Mouse (Mus musculus) ES-CJ7 (cell line): ENCODE results near the gene Ep300.

Source experiments
- DNase-seq: peaks from one replicate; pipeline ENCODE4 v3.0.0; 2011; ENCODE audit warnings: low read depth, low spot score

Ep300 gene

DNA sequence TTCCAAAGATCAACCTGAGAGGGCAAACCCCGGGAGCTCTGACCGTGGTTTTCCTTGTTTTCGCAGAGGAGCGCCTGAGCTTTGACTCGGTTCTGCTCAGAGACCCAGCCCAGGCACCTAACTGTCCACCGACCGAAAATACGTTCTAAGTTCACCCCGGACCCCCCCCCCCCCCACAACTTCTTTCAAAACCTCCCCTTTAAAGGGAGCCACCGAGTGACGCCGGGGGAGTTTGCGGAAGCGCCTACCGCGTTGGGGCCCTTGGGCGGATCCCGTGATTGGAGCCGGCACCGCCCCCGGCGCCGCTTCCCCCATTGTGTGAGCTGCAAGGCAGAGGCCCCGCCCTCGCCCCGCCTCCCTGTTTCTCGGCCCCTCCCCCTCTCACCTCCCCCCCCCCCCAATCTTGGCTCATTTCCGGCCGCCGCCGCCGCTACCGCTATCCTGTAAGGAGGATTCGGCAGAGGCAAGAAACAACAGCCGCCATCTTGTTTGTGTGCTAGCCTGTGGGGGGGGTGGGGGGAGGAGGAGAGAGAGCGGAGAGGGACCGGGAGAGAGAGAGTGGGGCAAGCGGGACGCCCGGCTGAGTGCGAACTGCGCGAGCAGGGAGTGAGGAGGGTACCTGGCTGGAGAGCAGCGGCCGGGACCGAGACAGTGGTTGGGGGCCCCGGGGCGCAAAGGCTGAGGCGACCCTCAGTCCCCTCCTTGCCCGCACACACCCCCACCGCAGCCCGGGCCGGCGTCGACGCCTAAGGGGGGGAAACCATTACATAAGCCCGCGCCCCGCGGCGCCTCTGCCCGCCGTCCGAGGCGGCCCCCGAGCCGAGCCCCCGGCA, at the start of gene Ep300:
Gene Ep300 (plus strand): TSS at position 439 of the 833 bp plus-strand sequence.
- DNase-seq, result peak; percentile 96

- peak; percentile 56 for DNase-seq
Observed at GRCm38 (mm10) chr15:81535881-81536351, 49.2 kb upstream of the Ep300 start.

- DNase-seq, result no peak
Observed at GRCm38 (mm10) chr15:81538149-81538548, 47.0 kb upstream of the Ep300 start.

- no peak for DNase-seq
Observed at GRCm38 (mm10) chr15:81539560-81539959, 45.6 kb upstream of the Ep300 start.

- DNase-seq, result peak; percentile 42
Observed at GRCm38 (mm10) chr15:81544916-81545315, 40.2 kb upstream of the Ep300 start.

DNA sequence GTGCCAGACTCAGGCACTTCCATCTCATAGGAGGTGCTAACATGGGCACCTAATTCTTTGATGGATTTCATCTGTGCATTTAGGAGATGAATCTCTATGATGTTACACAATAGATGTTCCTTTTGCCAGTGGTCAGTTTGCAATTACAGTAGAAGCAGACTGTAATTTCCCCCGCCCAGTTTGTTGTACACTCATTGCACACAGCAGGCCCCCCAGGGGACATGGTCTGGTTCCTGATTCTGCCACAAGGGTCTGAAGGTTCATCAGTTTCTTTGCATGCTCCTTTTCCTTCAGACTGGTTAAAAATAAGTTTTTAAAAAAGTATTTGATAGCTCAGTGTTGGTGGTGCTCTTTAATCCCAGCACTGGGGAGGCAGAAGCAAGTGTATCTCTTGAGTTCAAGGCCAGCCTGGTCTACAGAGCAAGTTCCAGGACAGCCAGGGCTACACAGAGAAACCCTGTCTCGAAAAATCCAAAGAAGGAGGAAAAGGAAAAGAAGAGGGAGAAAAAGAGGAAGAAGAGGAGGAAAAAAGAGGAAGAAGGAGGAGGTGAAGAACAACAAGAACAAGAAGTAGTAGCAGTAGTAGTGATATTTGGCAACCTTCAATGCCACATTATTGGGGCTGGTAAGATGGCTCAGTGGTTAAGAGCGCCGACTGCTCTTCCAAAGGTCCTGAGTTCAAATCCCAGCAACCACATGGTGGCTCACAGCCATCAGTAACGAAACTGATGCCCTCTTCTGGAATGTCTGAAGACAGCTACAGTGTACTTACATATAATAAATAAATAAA, 39.6 kb upstream of the Ep300 start:
- DNase-seq, result no peak

DNA sequence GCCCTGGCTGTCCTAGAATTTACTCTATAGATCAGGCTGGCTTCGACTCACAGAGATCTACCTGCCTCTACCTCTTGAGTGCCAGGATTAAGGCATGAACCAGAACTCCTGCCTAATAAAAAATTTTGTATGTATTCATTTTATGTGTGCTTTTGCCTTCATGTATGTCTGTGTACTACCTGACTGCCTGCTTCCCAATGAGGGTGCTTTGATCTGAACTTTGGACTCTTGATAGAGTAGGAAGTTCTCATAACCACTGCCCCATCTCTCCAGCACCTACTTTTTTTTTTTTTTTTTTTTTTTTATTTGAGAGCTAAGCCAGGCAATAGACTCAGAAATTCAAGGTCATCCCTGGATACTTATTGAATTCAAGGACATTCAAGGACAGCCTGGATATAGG, 31.7 kb upstream of the Ep300 start:
- DNase-seq, result no peak

GRCm38 (mm10) chr15:81554558-81555297, 30.4 kb upstream of the Ep300 start:
- peak; percentile 38 for DNase-seq

DNA sequence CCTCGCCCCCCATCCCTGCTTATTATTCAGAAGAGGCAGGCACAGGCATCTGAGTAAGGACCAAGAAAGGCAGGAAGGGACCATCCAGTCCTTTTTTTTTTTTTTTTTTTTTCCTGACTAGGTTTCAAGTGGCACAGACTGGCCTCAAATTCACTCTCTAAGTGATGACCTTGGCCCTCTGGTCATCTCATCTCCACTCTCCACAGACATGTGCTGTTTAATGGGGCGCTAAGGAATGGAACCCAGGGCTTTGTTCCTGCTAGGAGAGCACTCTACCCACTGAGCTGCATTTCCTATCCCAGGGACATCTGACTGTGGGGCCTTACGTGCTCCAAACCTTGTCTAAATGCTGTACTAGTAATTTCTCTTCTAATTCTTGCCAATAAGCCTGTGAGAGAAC, 29.2 kb upstream of the Ep300 start:
- no peak for DNase-seq

DNA sequence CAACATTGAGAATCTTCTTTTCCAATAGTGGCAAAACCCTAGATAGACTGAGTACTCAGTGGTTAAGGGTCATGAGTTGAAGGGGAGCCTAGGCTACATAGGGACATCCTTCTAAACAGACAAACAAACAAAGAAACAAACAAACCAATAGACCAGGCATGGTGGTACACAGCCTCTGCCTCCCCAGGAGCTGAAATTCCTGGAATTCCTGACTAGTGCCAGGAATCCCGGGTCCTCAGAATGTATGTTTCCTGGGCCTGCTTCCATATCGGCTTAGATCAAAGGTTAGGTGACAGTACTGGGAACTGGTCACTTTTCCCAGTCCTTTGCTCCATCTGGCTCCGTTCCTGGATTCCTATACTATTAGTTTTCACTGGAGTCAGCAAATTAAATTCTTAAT, 23.6 kb upstream of the Ep300 start:
- peak; percentile 25 for DNase-seq

DNA sequence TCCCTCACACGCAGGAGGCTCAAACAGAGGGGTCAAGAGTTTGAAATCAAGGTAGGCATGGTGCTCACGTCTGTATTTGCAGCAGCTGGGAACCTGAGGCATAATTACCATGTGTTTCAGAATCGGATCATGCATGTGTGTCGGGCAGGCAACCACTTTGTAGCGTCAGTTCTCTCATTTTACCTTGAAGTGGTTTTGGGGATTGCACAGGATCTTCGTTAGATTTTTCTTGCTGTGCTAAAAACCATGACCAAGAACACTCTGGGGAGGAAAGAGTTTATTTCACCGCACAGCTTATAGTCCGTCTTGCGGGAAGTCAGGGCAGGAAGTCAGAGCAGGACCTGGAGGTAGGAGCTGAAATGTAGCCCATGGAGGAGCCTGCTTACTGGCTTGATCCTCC, 23.2 kb upstream of the Ep300 start:
- DNase-seq, result no peak

DNA sequence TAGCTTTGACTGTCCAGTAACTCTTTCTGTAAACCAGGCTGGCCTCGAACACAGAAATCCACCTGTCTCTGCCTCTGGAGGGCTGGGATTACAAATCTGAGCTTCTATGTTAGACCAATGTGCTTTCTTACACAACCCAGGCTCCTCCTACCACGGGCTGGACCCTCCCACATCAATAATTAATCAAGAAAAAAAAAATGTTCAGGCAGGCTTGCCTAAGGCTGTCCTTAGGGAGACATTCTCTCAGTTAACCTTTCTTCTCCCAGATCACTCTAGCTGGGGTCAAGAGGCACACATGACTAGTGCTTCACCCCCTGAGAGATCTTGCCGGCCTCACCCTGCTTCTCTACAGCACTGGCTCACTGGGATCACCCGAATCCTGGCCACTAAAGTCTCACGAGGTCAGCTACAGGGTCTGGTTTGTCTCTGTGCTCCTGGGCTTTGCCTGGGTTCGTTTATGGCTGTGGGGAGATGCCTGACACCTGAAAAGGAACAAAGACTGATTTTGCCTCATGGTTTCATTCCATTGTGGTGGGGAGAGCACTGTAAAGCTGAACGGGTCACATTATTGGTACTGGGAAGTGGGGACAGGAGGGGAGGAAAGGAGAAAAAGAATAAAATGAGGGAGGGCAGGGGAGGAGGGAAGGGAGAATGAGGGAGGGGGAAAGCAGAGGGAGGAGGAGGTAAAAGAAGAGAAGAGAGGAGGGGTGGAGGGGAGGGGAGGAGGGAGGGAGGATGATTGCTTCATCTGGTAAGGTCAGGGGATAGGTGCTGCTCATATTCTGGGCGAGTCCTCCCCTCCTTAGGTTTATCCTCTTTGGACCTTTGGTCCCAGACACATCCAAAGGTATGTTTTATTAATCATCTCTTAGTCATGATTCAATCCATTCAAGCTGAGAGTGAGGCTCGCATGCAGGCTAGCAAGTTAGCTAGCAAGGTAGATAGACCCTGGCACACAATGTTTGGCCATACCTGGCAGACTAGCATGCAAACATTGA, 22.4 kb upstream of the Ep300 start:
- peak; percentile 58 for DNase-seq

DNA sequence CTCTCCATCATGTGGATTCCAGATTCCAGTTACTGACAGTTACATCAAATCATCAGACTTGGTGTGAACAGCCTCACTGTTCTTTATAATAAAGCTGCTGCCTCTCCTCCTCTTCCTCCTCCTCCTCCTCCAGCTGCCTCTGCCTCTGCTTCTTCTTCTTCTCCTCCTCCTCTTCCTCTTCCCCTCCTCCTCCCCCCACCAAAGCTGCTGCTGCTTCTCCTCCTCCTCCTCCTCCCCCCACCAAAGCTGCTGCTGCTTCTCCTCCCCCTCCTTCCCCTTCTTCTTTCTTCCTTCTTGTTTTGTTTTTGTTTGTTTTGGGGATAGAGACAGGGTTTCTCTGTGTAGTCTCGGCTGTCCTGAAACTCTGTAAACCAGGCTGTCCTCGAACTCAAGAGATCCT, 17.1 kb upstream of the Ep300 start:
- DNase-seq, result no peak

GRCm38 (mm10) chr15:81568592-81568991, 16.6 kb upstream of the Ep300 start:
- no peak for DNase-seq

- peak; percentile 65 for DNase-seq
Observed at GRCm38 (mm10) chr15:81576961-81577360, 8.2 kb upstream of the Ep300 start.

DNA sequence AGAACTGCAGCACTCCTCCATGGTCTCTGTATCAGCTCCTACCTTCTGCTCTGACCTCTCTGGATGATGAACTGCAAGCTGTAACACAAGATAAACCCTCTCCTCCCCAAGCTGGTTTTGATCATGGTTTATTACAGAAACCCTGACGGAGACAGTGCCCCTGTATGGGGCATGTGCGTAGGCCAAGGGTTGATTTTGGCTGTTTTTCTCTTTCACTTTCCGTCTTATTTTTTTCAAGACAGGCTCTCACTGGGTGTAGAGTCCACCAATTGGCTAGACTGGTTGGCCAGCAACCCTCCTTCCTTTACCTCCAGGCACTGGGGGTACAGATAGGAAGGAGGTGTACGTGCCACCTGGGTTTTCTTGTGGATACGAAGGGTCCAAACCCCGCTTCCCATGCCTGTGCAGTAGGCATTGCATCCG, 7.4 kb upstream of the Ep300 start:
- no peak for DNase-seq

- no peak for DNase-seq
Observed at GRCm38 (mm10) chr15:81584466-81584865, 685 bp upstream of the Ep300 start.

DNA sequence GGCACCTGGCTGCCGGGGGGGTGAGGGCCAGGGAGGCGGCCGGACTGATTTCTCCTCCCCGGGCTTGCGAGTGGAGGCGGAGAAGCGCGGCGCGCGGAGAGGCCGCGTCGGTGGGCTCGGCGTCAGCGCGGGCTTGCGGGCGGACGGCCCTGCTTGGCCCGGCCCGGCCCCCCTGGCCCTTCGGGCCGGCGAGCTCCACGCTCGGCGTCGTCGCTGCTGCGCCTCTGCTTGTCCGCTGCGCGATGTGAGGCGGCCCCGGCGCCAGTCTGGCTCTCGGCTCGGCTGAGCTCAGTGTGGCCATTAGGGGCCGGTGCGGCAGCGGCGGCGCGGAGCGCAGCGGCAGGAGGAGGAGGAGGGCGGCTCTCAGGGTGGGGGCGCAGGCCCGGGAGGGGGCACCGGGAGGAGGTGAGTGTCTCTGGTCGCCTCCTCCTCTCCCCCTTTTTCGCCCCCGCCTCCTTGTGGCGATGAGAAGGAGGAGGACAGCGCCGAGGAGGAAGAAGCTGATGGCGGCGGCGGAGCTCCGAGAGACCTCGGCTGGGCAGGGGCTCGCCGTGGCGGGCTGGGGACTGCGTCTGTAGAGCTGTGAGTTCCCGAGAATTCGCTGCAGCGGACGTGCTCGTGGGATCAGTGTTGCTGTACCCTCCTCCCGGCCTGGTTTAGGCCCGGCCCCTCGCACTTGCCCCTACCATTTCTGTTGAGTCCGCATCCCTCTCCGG, 753 bp downstream of the Ep300 start:
- peak; percentile 81 for DNase-seq

DNA sequence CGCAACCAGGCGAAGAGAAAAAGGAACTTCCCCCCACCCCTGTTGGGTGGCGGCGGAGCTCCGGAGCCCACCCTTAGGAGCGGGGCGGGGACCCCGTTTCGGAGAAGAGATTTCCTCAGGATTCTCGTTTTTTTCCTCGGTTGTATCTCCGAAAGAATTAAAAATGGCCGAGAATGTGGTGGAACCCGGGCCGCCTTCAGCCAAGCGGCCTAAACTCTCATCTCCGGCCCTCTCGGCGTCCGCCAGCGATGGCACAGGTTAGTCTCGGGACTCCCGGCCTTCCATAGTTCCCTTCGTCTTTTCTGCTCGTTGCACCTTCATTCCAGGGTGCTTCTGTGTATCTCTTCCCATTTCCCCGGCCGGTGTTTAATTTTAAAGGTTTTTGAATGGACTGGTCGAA, 1.3 kb downstream of the Ep300 start:
- DNase-seq, result no peak

DNA sequence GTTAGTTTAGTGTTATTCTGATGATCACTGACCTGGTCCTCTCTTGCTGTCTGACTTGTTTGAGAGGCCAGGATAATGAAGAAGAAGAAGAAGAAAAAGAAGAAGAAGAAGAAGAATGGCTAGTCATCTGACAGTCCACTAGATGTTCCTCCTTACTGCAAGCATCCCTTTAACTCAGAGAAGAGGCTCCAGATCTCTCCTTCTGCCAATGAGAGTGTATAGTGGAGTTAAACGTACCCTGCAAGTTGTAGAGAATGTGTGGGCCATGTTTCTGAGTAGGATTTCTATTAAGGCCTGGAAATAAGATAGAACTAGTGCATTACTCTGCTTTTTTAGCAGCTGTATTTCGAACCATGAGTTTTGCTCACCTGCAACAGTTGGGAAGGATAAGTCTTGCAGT, 2.5 kb downstream of the Ep300 start:
- DNase-seq, result no peak
